Mouse (Mus musculus) right cerebral cortex, postnatal 4 days (tissue): ENCODE measurements around the gene Rcn1.

Experiments
- DNase-seq: peaks from one replicate; pipeline ENCODE4 v3.0.0-alpha.2; 2022

Rcn1 gene

DNA sequence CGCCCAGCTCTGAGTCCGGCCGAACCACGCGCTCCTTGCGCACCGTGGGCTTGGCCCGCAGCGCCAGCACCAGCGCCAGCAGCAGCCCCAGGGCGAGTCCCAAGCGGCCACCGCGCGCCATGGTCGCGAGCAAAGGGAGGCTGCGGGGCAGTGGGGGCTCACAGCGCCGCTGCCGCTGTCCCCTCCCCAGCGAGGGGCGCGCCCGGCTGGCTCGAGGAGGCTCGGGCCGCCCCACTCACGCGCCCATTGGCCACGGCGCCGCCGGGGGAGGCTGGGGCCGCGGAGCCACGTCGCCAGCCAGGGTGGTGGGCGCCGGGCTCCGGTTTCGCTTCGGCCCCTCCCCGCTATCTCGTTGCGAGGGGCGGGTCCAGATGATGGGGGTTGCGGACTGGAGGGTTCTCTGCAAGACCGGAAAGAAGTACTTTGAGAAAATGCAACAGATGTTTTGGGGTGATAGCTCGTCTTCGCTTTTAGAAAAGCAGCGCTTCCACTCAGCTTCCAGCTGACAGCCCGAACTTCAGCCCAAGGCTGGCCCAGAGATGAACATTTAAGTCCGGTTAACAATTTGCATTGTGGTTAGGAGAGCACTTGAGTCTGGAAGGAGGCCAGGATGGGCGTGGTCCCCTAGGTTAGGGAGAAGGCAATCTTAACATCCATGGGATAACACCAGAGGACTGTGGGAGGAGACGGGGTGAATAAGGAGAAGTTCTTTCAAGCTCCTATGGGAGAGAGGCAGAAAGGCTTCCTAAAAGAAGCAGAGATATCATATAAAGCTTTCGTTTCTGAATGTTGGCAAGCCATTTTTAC is at the start of gene Rcn1:
Rcn1 (minus strand) TSS at position 235 of the 807 bp plus-strand sequence.
- DNase-seq, result peak; percentile 64

DNA sequence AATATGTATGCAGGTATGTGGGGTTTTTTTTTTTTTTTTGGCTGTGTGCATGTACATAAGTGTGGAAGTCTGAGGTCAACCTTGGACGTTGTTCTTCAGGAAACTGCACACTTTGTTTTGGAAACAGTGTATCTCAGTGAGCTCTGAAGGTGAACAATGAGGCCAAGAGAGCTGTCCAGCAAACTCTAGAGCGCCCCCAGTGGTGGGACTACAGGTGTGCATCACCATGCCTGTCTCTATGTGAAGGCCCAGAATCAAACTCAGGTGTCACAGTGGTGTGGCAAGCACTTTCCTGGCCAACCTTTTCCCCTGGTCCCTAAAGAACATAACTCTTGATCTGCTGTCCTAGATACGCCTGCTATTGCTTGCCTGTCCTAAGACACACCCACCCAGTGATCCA is 45.0 kb upstream of the Rcn1 start:
- DNase-seq, result peak; percentile 13

DNA sequence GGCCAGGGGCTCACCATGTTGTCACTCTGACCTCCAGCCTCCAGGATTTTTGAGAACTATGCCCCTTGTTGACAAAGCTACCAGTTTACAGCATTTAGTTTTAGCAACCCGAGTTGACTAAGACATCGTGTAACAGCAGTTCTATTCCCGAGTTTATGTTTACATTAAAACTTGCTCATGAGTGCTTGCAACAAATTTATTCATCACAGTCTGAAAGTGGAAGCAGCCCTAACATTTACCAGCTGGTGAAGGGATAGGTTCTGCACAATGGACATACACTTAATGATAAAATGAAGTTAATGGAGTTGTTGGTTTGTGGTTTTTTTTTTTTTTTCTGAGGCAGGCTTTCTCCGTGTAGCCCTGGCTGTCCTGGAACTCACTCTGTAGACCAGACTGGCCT is 39.9 kb upstream of the Rcn1 start:
- no peak for DNase-seq

DNA sequence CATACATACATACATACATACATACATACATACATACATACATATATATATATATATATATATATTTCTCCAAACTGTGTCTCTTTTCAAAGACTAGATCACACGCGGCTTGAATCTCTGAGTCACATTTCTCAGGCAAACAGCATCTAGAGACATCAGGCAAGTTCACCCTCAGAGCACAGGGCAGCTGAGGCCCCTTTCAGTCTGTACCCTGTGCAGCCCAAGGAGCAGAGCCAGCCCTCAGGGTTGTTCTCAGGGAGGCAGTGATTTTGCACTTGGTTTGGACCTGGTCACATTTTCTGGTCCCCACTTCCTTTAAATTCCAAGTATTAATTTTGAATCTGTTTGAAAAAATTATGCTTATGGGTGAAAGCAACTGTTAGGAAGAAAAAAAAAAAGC is 39.4 kb upstream of the Rcn1 start:
- DNase-seq, result no peak

DNA sequence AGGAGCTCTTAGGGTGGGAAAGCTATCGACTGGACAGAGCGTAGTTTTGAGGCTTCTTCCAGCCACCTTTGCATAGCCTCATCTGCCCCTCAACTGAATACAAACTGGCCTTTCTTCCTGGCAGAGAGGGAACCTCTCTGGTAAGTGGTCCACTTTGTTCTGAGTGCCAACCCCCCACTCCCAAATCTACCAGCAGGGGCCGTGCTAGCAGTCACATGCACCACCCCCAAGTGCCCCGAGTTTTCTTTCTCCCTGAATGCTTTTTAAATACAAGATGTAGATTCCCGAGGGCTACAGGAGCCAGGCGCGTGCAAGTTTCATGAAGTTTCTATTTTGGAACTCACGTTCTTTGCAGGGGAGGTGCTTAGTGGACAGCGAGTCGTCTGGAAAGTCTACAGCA is 33.8 kb upstream of the Rcn1 start:
- DNase-seq, result no peak

DNA sequence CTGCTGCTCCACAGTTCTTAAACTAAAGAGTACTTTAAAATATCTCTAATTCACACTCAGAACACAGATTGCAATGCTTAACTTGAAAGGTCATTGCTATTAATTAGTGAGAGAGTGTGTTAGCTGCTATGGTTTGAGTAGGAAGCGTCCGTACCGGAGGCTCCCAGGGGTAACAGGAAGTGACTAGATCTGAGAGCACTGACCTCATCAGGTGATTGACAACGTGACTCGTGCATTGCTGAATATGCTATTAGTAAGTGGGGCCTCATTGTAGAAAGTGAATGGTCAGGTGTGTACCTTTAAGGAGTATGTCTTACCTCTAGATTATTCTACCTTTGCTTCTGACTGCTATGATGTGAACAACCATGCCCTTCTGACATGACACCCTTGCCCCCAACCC is 31.3 kb upstream of the Rcn1 start:
- DNase-seq, result no peak

DNA sequence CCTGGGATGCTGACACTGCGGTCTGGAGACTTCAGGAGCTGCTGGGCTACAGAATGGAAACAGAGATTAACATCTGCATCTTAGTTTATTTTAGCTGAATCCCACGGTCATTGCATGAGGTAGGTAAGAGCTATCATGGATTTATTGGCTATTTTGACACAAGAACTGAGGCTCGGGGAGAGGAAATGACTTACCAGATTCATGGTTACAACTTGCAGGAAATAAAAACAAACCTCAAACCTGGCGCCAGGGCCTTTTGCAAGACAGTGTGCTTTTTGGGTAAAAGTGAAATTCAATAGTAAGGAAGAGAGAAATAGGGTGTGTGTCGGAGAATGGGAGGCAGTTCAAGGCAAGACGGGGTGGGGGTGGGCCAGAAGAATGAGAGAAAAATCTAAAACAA is 30.8 kb upstream of the Rcn1 start:
- no peak for DNase-seq

DNA sequence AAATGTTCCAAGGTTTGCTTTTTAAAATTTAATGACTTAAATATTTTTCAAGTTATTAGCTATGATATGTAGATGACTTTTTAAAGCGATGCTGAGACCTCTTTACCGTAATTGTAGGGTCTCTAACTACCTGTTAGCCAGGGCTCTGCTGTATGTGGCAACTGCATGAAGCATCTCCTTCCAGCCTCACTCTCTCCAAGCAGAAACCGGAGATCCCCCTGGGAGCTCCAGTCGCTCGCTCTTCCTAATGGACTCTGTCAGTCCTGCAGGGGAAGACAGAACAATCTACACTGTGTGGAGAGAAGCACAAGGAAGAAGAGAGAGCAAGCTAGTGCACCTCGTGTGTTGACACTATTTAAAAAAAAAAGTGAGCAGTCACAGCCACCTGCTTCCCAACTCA is 29.3 kb upstream of the Rcn1 start:
- no peak for DNase-seq

DNA sequence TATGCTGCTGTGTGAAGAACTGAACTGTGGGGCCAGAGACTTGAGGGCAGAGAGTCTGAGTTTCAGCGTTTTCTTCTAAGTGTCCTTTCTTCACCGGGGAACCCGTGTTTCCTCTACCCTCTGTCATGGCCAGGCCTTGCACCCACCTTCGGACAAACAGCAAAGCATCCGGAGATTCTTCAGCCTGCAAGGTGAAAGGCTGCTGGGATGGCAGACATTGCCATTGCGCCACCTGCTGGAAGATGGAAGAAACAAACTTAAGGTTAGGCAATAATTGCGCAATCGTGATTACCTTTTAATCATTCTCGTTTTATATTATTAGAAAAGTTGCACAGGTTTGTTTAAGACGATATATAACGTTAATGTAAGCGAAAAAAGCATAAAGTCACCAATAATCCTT is 28.9 kb upstream of the Rcn1 start:
- peak; percentile 75 for DNase-seq

DNA sequence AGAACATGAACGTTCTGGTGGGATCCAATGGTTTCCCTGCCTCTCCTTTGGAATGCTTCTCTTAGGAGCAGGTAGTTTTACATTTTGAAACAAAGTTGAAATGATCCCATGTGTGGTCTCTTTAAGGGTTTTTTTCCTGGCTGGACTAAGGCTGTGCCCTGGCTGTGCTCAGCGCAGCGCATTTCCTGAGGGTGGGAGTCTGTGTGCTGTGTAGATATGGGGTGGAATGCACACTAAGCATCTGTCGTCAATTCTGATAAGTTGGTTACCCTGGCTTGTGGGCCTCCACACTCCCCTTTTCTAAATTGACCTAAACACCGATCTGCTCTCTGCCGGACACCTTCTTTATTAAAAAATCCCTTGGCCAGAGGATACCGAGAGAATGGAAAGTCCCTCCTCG is 28.3 kb upstream of the Rcn1 start:
- no peak for DNase-seq

DNA sequence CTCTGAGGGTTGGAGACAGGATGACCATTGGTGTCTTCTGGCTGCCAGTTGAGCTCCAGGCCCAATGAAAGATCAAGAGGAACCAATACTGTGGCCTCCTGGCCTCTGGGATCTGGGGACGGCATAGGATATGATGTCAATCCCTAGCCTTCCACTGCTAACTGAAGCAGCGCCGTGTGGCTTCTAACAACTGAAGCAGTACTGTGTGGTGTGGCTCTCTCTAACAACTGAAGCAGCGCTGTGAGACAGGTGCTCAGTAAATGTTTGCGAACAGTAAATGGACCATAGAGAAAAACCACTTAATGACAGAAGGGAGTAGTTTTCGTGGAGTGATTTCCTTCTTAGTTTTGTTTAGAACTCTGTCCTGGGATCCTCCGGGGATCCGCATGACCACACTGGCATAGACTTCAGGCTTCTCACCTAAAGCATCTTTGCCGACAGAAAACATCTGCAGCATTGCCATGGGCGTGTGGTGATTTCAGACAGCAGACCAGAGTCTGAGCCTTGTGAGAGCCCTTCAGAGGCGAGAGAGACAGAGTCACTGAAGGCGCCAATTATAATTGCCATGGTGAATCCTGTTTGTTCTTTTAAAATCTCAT is 19.6 kb upstream of the Rcn1 start:
- no peak for DNase-seq

DNA sequence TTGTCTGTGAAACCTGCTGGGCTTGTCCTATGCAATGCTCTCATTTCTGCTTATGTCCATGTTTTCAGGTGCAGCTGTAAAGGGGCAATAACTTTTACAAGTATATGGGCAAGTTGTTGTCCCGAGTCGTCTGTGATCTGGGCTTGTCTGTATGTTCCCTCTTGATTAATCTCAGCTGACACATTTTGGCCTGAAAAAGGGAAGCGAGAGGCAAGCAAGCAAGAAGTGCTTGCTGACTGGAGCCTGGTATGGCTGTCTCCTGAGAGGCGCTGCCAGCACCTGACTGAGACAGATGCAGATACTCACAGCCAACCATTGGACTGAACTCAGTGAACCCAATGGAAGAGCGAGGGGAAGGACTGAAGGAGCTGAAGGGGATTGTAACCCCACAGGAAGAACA is 18.5 kb upstream of the Rcn1 start:
- DNase-seq, result no peak

DNA sequence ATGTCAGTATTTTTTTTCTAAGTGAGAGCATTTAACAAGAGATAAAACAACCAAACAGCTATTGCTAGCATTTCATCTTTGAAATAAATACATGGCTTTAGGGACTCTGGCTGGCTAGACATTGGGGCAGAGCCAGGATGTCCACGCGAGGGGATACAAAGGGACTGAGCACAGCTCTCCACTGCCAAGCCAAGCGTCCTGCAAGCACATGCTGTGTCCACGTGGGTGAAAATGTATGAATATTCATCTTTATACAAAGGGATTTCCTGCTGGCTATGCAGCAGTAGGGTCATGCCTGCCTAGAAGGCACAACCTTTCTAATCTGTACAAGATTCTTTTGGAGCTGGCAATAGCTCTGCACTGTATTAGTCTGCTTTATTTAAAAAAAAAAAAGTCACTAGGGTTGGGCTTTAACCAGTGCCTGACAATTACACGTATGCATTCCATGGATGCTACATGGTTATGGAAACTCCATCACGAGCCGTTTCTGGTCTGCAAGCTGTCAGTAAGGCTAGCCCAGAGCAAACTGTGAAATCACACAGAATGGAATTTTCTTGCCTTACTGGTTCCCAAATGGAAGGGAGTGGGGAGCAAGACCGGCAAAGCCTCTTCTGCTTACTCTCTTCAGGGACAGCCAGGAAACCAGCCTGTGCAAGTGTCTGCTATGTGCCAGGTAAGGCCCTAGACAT is 17.7 kb upstream of the Rcn1 start:
- peak; percentile 55 for DNase-seq

DNA sequence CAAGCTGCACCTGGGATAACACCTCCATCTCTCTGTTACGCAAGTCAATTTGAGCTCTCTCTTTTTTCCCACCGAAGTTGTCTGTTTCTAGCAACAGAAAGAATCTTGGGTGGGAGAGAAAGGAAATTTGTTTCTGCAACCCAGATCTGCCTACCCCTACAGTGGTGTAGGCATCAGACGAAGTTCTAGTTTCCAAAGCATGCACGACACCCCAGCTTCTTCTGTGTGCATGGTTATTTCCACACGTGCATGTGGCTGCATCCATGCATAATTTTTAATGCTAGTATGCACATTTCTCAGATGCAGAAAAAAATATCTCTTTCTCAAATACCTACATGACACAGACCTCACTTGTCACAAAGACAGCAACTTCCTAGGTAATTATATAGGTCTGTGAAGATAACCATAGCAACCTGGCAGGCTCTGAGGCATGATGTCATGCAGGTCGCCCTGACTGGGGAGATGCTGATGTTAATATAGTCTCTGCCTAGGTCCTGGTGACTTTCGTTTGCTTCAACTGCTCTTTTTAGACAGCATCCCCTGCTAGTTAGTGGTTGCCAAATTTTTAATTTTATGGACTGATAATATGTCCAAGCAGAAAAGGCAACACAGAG is 17.0 kb upstream of the Rcn1 start:
- DNase-seq, result no peak

DNA sequence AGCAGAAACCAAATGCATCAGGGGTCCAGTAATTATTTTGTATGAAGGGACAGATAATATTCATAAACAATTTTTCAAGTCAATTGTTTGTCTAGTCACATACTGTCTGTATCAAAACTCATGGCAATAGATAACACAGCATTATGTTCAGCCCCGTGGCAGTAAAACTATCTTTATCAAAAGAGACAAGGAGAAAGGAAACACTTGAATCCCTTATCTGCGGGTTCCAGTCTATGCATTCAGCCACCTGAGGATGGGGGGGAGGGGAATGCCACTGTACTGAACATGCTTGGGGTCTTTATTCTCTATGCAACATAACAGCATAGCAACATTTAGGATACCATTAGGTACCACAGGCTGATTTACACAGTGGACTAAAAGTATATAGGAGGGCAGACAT is 15.2 kb upstream of the Rcn1 start:
- no peak for DNase-seq

DNA sequence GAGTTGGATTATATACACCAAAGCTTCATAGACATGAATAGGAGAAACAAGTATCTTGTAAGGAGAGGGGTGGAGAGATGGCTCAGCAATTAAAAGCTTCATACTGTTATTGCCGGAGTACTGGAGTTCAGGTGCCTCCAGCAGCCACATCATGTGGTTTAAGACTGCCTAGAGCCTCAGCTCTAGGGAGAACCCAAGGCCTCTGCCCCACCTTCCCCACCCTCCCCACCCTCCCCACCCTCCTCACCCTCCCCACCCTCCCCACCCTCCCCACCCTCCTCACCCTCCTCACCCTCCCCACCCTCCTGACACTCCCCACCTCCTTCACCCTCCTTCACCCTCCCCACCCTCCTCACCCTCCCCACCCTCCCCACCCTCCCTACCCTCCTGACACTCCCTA is 10.1 kb upstream of the Rcn1 start:
- no peak for DNase-seq

DNA sequence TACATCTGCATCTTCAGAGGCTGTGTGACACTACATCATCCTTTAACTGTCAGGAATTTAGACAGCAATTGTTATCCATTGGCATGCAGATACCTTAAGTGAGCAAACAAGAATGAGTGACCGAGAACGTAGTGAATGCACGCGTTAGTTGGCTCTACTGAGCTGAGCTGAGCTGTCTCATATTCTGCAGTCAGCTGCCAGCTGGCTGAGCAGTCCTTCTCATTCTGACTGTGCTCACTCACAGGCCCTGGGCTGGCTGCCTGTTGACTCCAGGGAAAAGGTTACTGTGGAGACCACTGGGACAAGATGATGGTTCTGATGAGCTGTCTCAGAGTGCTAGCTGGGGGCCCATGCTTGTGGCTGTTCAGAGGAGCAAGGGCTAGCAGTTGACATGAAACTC is 9.4 kb upstream of the Rcn1 start:
- peak; percentile 22 for DNase-seq

DNA sequence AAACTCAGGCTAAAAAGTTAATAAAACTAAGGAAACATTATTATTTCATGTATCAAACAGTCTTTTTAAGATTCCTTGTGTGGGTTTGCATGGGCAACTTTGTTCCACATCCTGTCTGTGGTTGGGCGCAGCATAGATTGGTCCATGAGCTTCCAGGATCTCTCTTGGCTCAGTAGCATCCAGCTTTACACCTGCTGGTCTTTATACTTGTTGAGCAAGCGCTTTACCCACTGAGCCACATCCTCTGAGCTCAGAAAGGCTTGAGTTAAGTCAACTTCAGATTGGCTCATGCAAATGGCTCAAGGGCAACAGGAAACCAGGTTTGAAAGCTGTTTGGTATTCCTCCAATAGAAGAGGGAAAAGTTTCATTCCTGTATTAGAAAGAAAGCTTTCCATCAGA is 3.1 kb upstream of the Rcn1 start:
- no peak for DNase-seq

DNA sequence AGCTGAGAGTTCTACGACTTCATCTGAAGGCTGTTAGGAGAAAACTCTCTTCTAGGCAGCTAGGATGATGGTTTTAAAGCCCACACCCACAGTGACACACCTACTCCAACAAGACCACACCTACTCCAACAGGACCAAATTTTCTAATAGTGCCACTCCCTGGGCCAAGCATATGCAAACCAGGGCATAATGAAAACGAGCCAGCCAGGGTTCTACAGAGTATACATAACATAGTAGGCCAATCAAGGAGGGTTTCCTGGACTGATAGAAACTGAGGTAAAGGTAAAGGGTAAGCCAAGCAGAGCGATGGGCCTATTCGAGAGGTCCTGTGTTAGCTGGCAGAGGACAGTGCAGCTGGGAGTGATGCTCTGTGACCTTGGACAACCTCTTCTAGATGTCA is 1.4 kb upstream of the Rcn1 start:
- DNase-seq, result no peak

DNA sequence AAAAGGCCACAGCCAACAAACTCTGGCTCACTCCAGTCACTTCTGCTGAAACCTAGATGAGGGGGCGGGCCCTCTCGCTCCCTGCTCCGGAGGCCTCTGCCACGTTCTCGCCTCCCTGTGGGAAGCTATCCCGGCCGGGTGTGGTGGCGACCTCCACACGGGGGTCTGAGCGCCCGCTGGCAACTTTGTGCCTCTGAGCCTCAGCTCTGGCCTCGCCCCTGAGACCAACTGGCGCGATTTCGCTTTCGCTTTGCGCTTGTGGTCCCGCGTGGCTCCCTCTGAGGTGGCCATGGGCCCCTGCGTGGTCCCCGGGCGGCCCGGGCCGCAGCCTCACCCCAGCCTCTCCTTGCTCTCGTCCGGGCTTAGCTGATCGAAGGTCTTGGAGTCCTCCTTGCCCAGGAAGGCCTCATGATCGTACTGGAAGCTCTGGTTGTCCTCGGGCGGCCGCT is 459 bp downstream of the Rcn1 start:
- DNase-seq, result peak; percentile 35

DNA sequence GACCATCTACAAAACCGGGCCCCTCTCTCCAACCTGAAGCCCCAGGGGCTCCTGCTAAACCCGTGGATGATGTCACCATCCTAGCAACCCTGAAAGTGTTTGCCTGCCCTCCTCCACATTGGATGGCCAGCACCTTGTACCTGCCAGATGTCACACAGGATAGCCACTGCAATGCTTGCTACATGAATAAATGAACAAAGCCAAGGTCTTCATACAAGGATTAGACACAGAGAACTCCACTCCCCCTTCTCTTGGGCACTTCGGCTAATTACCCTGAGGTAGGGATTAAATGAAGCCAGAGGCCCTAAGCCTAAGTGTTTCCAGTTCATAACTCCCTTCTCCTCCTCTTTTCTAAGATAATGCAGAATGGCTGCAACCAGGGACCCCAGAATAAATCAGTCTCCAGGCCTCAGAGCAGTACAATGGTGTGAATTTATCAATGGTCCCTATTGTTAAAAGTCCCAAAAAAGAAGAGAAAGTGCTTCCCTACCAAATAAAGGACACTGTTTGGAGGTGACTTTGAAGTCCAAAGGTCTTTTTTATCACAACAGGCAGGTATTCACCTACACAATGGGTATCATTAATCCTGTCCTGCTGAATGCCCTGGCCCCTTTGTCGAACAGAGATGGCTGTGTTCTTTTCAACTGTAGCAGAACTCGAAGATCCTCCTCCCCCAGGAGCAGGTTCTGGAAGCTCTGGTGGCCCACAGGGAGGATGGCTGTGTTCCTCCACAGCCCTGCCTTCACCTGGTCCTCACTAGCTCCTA is 1.5 kb downstream of the Rcn1 start:
- no peak for DNase-seq

DNA sequence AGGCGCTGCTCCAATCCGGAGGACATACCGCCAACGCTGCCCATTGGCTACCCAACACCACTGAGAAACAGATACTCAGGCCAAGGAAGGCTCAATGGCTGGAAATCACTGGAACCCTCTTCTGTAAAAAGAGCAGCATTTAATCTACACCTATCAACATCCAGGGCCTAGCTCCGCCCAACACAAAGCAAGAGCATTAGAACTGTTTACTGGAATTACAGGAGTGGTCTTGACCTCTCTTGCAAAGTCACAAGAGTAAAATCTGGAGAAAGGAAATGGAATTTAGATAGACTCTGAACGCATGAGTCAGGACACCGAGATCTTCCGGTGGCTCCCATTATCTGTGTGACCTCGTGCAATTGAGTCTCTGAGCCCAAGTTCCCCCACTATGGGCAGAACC is 3.1 kb downstream of the Rcn1 start:
- DNase-seq, result no peak

DNA sequence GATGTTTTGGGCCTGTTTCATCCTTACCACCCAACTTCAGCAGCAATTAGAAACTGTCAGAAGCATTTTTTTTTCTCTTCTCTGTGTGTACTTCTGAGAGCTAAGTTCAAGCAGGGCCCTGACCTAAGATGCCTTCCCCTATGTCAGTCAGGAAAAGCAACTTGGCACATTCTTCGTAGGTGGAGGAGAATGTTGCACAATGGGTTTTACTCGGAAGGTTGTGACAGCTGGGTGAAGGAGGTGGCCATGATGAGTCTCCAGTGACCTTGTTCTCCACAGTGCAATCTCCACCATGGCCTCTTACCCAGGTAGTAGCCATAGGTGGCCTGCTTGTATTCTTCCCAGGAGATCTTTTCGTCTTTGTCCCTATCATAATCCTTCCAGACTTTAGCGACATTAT is 4.7 kb downstream of the Rcn1 start:
- no peak for DNase-seq
